Mouse (Mus musculus): Measurements from ENCODE around the gene Nsf. TPM values are rescaled to one million over a fixed set of nuclear protein-coding genes. Genes with fewer than 3 reads are reported as not detected.

Nsf gene
- polyA plus RNA-seq, 1 experiment: 3.0 TPM

- no peak for TF ChIP-seq GATA1 (IDR thresholded peaks at IDR 0.05; ENCODE audit: low read length)
Measured at GRCm38 (mm10) chr11:103838955-103839354, 114.9 kb downstream of the Nsf start.

DNA sequence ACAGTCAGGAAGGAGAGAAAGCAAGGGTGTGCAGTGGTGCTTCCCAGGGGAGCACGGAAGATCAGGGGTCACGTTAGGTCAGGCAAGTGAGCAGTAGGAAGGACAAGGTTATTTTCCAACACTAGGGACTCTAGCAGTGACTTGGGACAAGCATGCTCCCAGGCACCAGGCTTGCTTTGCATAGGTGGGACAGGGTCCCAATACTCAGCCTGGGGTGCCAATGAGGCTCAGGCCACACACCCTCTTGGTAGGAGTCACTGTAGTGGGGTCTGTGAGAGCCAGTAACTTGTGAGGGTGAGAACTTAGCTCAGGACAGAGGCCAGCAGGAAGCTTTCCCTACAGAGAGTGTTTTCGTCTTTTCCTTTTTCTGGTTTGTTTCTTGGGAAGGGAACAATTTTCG lies 121.5 kb downstream of the Nsf start:
- no peak for TF ChIP-seq GATA1 (IDR thresholded peaks at IDR 0.05; ENCODE audit: low read length)

DNA sequence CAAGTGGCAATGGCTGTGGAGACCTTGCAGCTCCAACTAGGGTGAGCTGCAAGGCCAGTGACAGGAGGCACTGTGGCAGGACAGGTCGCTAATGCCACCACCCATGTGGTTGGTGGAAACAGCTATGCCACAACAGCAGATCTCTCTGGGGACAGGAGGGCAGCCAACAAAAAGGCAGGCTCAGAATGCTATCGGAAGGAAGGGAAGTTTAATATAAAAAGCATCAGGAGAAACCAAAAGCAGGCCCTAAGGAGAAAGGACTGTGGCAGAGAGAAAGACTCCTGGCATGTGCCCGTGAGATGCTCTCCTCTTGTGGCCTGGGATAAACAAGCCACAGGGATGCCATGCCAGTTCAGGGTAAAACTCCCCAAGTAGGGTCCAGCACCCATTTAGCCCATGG lies 122.1 kb downstream of the Nsf start:
- no peak for TF ChIP-seq GATA1 (IDR thresholded peaks at IDR 0.05; ENCODE audit: low read length)

GRCm38 (mm10) chr11:103830476-103830875 lies 123.4 kb downstream of the Nsf start:
- no peak for TF ChIP-seq GATA1 (IDR thresholded peaks at IDR 0.05; ENCODE audit: low read length)

GRCm38 (mm10) chr11:103829956-103830355 lies 123.9 kb downstream of the Nsf start:
- no peak for TF ChIP-seq GATA1 (IDR thresholded peaks at IDR 0.05; ENCODE audit: low read length)

DNA sequence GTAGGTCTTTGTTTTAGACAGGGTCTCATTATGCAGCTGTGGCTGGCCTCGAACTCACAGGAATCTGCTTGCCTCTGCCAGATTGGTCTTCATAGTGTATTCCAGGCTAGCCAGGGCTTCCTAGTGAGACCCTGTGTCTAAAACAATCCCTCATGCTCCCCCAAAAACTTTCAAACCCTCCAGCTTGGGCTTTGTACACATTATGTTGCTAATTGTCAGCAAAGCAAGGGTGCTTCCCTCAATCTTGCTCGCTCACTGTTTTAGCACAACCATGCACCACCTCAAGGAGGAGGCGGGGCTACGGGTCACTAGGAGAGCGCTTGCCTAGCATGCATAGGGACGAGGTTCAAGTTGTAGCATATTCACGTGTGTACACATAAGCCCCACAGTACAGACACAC lies 125.0 kb downstream of the Nsf start:
- TF ChIP-seq GATA1 (IDR thresholded peaks at IDR 0.05; ENCODE audit: low read length): no peak

GRCm38 (mm10) chr11:103827201-103827600 lies 126.7 kb downstream of the Nsf start:
- TF ChIP-seq GATA1 (IDR thresholded peaks at IDR 0.05; ENCODE audit: low read length): no peak

- no peak for TF ChIP-seq GATA1 (IDR thresholded peaks at IDR 0.05; ENCODE audit: low read length)
Measured at GRCm38 (mm10) chr11:103816719-103817118, 137.1 kb downstream of the Nsf start.

GRCm38 (mm10) chr11:103815986-103816385 lies 137.9 kb downstream of the Nsf start:
- TF ChIP-seq GATA1 (IDR thresholded peaks at IDR 0.05; ENCODE audit: low read length): no peak

DNA sequence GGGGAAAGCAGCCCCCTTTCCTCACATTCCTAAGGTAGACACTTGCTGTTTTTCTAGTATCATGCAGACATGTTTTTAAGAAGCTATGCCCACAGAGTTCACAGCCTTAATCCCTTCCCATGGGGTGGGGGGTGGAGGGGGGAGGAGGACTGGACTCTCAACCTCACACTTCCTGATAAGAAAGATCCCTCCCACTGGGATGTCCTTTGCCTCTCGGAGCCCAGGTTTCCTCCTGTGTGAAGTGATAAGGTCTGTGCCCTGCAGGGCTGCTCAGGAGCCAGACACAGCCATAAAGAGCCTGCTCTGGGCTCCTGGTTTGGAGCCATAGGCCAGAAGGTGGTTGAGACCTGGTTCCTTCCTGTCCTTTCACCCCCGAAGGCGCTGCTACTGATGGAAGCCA lies 139.0 kb downstream of the Nsf start:
- no peak for TF ChIP-seq GATA1 (IDR thresholded peaks at IDR 0.05; ENCODE audit: low read length)

DNA sequence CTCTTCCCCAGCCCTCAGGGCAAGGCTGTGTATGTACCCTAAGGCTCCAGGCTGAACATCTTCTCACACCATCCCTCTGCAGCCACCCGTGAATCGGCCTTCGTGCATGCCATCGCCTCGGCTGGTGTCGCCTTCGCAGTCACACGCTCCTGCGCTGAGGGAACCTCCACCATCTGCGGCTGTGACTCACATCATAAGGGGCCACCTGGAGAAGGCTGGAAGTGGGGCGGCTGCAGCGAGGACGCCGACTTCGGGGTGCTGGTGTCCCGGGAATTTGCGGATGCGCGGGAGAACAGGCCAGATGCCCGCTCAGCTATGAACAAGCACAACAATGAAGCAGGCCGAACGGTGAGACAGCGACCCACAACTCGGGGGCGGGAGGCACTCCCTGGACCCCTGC lies 142.6 kb downstream of the Nsf start:
- TF ChIP-seq GATA1 (IDR thresholded peaks at IDR 0.05; ENCODE audit: low read length): no peak

DNA sequence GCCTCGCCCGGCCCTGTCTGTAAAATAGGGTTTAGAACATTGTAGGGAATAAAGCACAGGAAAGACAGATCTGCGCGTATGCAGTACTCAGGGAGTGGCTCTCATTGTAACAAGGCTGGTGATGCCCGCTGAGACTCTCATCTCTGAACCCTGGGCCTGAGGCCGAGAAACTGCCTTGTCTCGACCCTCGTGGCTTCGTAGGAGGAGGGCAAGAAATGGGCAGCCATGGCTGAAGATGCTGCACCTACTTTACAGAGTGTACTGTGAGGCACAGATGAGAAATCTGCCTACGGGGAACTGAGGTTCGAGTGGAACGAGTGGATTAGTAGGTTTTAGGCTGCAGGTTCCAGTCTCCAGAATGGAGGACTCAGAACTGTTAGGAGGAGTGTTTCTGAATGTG lies 143.2 kb downstream of the Nsf start:
- TF ChIP-seq GATA1 (IDR thresholded peaks at IDR 0.05; ENCODE audit: low read length): no peak

DNA sequence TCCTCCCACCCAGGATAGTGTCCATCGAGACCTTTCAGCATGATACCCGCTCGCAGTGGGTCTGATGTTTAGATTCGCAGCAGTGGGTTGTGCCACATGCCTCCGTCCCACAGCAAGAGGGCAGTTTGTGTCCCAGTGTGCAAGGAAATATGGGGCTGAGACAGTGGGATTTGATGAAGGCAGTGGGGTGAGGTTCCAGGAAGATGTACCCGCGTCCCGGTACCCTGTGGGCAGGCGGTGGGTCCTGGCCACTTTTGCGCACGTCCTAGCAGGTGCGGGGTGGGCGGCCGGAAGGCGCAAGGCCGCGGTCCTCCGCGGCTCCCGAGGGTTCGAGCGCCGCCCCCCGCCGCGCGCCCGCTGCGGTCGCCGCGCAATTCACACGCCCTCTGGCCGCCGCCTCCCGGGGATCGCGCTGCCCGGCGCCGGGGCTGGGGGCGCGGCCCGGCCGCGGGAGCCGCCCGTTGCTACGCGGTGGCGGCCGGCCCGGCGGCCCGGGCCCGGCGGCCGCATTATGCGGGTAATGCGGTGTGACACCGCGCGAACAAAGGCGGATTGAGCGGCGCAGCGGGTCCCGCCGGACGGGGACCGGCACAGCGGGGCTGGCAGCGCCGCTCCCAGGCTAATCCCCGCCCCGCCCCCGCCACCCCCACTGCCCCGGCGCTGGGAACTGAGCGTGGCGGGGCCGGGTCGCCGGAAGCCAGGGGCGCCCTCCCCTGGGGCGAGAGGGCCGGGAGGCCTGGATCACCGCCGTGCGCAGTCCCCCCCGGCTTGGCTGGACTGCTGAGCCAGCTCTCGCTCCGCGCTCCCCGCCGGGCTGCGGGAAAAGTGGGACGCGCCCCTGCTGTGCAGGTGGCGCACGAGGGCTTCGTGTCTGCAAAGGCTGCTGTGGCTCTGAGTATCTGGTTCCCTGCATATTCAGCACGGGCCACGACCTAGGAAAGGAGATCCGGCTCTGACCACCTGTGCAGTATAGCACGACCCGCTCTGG lies 144.0 kb downstream of the Nsf start:
- no peak for TF ChIP-seq GATA1 (IDR thresholded peaks at IDR 0.05; ENCODE audit: low read length)

DNA sequence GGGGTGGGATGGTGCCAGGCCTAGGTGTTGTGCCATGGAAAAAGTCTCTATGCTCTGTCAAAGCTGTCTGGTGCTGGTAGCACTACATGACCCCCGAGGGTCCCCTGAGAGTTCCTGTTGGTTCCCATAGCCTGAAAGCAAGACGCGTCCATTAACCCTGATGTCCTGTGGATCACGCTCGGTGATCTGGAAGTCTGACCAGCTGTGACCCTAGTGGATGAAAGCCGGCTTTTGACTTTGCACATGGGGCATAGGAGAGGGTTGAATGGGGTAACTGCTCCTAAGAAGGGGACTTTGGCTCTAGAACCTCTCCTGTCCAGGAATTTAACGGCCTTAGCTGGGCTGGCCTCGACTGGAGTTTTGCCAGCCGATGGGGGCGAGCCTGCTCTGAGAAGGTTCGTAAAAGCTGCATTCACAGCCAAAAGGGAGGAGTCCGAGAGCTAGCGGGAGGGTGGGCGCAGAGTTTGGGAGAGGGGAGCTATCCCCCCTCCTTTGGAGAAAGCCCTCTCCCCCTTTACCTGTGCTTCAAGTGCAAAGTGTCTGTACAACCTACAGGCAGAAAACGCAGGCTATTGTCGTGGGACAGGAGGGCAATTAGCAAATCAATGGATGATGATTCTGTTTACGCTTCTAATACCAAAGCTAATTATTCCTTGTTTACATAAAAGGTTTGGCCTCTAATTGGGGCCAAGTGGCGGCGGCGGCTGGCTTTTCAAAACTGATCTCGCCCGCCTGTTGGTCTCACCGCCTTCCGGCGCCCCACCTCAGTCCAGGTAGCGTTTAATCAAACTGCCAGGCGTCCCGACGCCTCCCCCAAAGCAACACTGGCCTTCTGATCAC lies 144.9 kb downstream of the Nsf start:
- TF ChIP-seq GATA1 (IDR thresholded peaks at IDR 0.05; ENCODE audit: low read length): no peak

- no peak for TF ChIP-seq GATA1 (IDR thresholded peaks at IDR 0.05; ENCODE audit: low read length)
Measured at GRCm38 (mm10) chr11:103807966-103808365, 145.9 kb downstream of the Nsf start.

- no peak for TF ChIP-seq GATA1 (IDR thresholded peaks at IDR 0.05; ENCODE audit: low read length)
Measured at GRCm38 (mm10) chr11:103804804-103805203, 149.1 kb downstream of the Nsf start.

Measured in G1E-ER4 (cell line).